Mouse (Mus musculus): ENCODE results near the gene Galnt6. TPM values are rescaled to one million over a fixed set of nuclear protein-coding genes. Genes with fewer than 3 reads are reported as not detected.

Gene Galnt6
- polyA plus RNA-seq, 1 experiment: 0.29 TPM

- Histone ChIP-seq H3K36me3 (ENCODE audit: control insufficient read depth, insufficient read depth) (peaks cover 18% of the 10 kb centered on the region), H3ac (ENCODE audit: control insufficient read depth, insufficient read length, low read depth) (no peak overlapping the region), H3K79me3 (ENCODE audit: low read depth) (no peaks in the 10 kb centered on the region), H3K4me3 (ENCODE audit: insufficient read depth, poor library complexity, severe bottlenecking) (no peak overlapping the region), H3K79me2 (ENCODE audit: control insufficient read depth, insufficient read depth) (no peaks in the 10 kb centered on the region), H3K27me3 (ENCODE audit: control insufficient read depth, insufficient read depth, insufficient read length) (no peaks in the 10 kb centered on the region)
- TF ChIP-seq CTCF (IDR thresholded peaks at IDR 0.05; ENCODE audit: control insufficient read depth, insufficient read depth, insufficient read length) (no peak), MYOD1 (IDR thresholded peaks at IDR 0.05; ENCODE audit: control insufficient read depth, insufficient read length, low read depth) (no peak), MYOG (IDR thresholded peaks at IDR 0.05; ENCODE audit: control insufficient read depth, extremely low read depth, insufficient read length) (no peak), FOSL1 (IDR thresholded peaks at IDR 0.05; ENCODE audit: insufficient read depth, low read length, poor library complexity, severe bottlenecking) (no peak)
These were observed 55.4 kb downstream of the Galnt6 start for GRCm38 (mm10) chr15:100673585-100674391.

GRCm38 (mm10) chr15:100670833-100671232, 58.3 kb downstream of the Galnt6 start:
- no peak for TF ChIP-seq MYOD1 (IDR thresholded peaks at IDR 0.05; ENCODE audit: control insufficient read depth, insufficient read length, low read depth)
- no peak for TF ChIP-seq CEBPB (IDR thresholded peaks at IDR 0.05; ENCODE audit: low read depth)
- TF ChIP-seq FOSL1 (IDR thresholded peaks at IDR 0.05; ENCODE audit: insufficient read depth, low read length, poor library complexity, severe bottlenecking): no peak
- no peak for TF ChIP-seq CTCF (IDR thresholded peaks at IDR 0.05; ENCODE audit: control insufficient read depth, insufficient read depth, insufficient read length)
- Histone ChIP-seq H3K27me3 (ENCODE audit: control insufficient read depth, insufficient read depth, insufficient read length) (peaks cover 12% of the 10 kb centered on the region), H3K36me3 (ENCODE audit: control insufficient read depth, insufficient read depth) (peaks cover 17% of the 10 kb centered on the region), H3K79me3 (ENCODE audit: low read depth) (no peaks in the 10 kb centered on the region), H3K4me3 (ENCODE audit: insufficient read depth, poor library complexity, severe bottlenecking) (no peak overlapping the region), H3ac (ENCODE audit: control insufficient read depth, insufficient read length, low read depth) (no peak overlapping the region), H3K79me2 (ENCODE audit: control insufficient read depth, insufficient read depth) (no peaks in the 10 kb centered on the region)

GRCm38 (mm10) chr15:100670004-100670403, 59.2 kb downstream of the Galnt6 start:
- TF ChIP-seq MYOD1 (IDR thresholded peaks at IDR 0.05; ENCODE audit: control insufficient read depth, insufficient read length, low read depth) (no peak), MYOG (IDR thresholded peaks at IDR 0.05; ENCODE audit: control insufficient read depth, extremely low read depth, insufficient read length) (no peak), FOSL1 (IDR thresholded peaks at IDR 0.05; ENCODE audit: insufficient read depth, low read length, poor library complexity, severe bottlenecking) (no peak), USF1 (IDR thresholded peaks at IDR 0.05; ENCODE audit: low read depth) (no peak)
- peaks cover 11% of the 10 kb centered on the region for H3K36me3 ChIP-seq (ENCODE audit: control insufficient read depth, insufficient read depth)
- H3ac ChIP-seq (ENCODE audit: control insufficient read depth, insufficient read length, low read depth): no peak overlapping the region
- H3K79me3 ChIP-seq (ENCODE audit: low read depth): no peaks in the 10 kb centered on the region
- H3K4me3 ChIP-seq (ENCODE audit: insufficient read depth, poor library complexity, severe bottlenecking): no peak overlapping the region
- no peaks in the 10 kb centered on the region for H3K79me2 ChIP-seq (ENCODE audit: control insufficient read depth, insufficient read depth)
- peaks cover 12% of the 10 kb centered on the region for H3K27me3 ChIP-seq (ENCODE audit: control insufficient read depth, insufficient read depth, insufficient read length)

- H3K27me3 ChIP-seq (ENCODE audit: control insufficient read depth, insufficient read depth, insufficient read length): peaks cover 15% of the 10 kb centered on the region
- TF ChIP-seq FOSL1 (IDR thresholded peaks at IDR 0.05; ENCODE audit: insufficient read depth, low read length, poor library complexity, severe bottlenecking): no peak
- no peak for TF ChIP-seq CTCF (IDR thresholded peaks at IDR 0.05; ENCODE audit: control insufficient read depth, insufficient read depth, insufficient read length)
- TF ChIP-seq CEBPB (IDR thresholded peaks at IDR 0.05; ENCODE audit: low read depth): no peak
- no peak for TF ChIP-seq MYOD1 (IDR thresholded peaks at IDR 0.05; ENCODE audit: control insufficient read depth, insufficient read length, low read depth)
- TF ChIP-seq MYOG (IDR thresholded peaks at IDR 0.05; ENCODE audit: control insufficient read depth, extremely low read depth, insufficient read length): no peak
- TF ChIP-seq USF1 (IDR thresholded peaks at IDR 0.05; ENCODE audit: low read depth): no peak
- no peak for TF ChIP-seq MAX (IDR thresholded peaks at IDR 0.05)
- no peaks in the 10 kb centered on the region for H3K79me2 ChIP-seq (ENCODE audit: control insufficient read depth, insufficient read depth)
- H3ac ChIP-seq (ENCODE audit: control insufficient read depth, insufficient read length, low read depth): no peak within 1 kb of the TSS
- no peak within 1 kb of the TSS for H3K4me3 ChIP-seq (ENCODE audit: insufficient read depth, poor library complexity, severe bottlenecking)
- H3K36me3 ChIP-seq (ENCODE audit: control insufficient read depth, insufficient read depth): peaks cover 4% of the 10 kb centered on the region
- H3K79me3 ChIP-seq (ENCODE audit: low read depth): no peaks in the 10 kb centered on the region
These were observed 59.8 kb downstream of the Galnt6 start, which contains the start of gene Bin2 for GRCm38 (mm10) chr15:100669337-100669736. TSS of gene Bin2 (minus strand) at chr15:100669553.

GRCm38 (mm10) chr15:100667871-100668545, 61.2 kb downstream of the Galnt6 start:
- TF ChIP-seq CEBPB (IDR thresholded peaks at IDR 0.05; ENCODE audit: low read depth) (no peak), USF1 (IDR thresholded peaks at IDR 0.05; ENCODE audit: low read depth) (no peak), CTCF (IDR thresholded peaks at IDR 0.05; ENCODE audit: control insufficient read depth, insufficient read depth, insufficient read length) (no peak), MAX (IDR thresholded peaks at IDR 0.05) (no peak), MYOG (IDR thresholded peaks at IDR 0.05; ENCODE audit: control insufficient read depth, extremely low read depth, insufficient read length) (no peak), FOSL1 (IDR thresholded peaks at IDR 0.05; ENCODE audit: insufficient read depth, low read length, poor library complexity, severe bottlenecking) (no peak), MYOD1 (IDR thresholded peaks at IDR 0.05; ENCODE audit: control insufficient read depth, insufficient read length, low read depth) (no peak)
- Histone ChIP-seq H3K27me3 (ENCODE audit: control insufficient read depth, insufficient read depth, insufficient read length) (peaks cover 15% of the 10 kb centered on the region), H3K79me2 (ENCODE audit: control insufficient read depth, insufficient read depth) (no peaks in the 10 kb centered on the region), H3ac (ENCODE audit: control insufficient read depth, insufficient read length, low read depth) (no peak overlapping the region), H3K79me3 (ENCODE audit: low read depth) (no peaks in the 10 kb centered on the region), H3K4me3 (ENCODE audit: insufficient read depth, poor library complexity, severe bottlenecking) (no peak overlapping the region), H3K36me3 (ENCODE audit: control insufficient read depth, insufficient read depth) (no peaks in the 10 kb centered on the region)

Measured in C2C12 (cell line).